Mouse (Mus musculus) CH12.LX (cell line): Measurements from ENCODE around the gene Stxbp3. TPM values are rescaled to one million over a fixed set of nuclear protein-coding genes. Genes with fewer than 3 reads are reported as not detected.
A peak's percentile ranks its signal among the peaks of the same experiment; 100 is the strongest.
"Not testable (repeated sequence)": the region's sequence is repeated elsewhere in the genome, so short reads cannot be mapped to it uniquely, and the experiment has no call there.

ENCODE experiments used
- DNase-seq: peaks from one replicate; pipeline ENCODE4 v3.0.0-alpha.2; 2013; ENCODE audit errors: extremely low read depth
- H3K27ac ChIP-seq: 2 replicates; pipeline ENCODE4 v1.5.1; 2012; ENCODE audit warnings: low read depth, mild to moderate bottlenecking, control low read depth, moderate library complexity; ENCODE audit not compliant: insufficient read depth
- H3K27me3 ChIP-seq: replicated peaks from 2 replicates; pipeline ENCODE3; 2012; ENCODE audit warnings: inconsistent platforms
- H3K36me3 ChIP-seq, 2 experiments: replicated peaks in 1 of 2; 2 replicates each; pipeline versions ENCODE3 to v1.6.1; 2012; ENCODE audit warnings: inconsistent platforms in 1 of 2, low read length in 1 of 2, mild to moderate bottlenecking in 1 of 2, mixed read lengths in 1 of 2, moderate library complexity in 1 of 2; ENCODE audit not compliant: control insufficient read depth in 1 of 2, insufficient read depth in 1 of 2
- H3K4me1 ChIP-seq, 2 experiments: 2 replicates each; pipeline ENCODE4 v1.6.1; 2012; ENCODE audit warnings: inconsistent platforms in 1 of 2, moderate library complexity in 1 of 2; ENCODE audit not compliant: insufficient read depth in 2 of 2, control insufficient read depth in 1 of 2
- H3K4me2 ChIP-seq: 2 replicates; pipeline ENCODE4 v1.6.1; 2012; ENCODE audit warnings: low read depth, mild to moderate bottlenecking, control low read depth; ENCODE audit not compliant: poor library complexity, insufficient read depth, severe bottlenecking
- H3K4me3 ChIP-seq, 3 experiments: fragments of 150-350 bp in 1 of 3; sonication (generic) in 1 of 3; replicated peaks in 1 of 3; 2 replicates each; pipeline versions ENCODE3 to v1.5.1; 2011 to 2012; ENCODE audit warnings: low read depth in 2 of 3, low read length in 2 of 3, mild to moderate bottlenecking in 2 of 3, moderate library complexity in 2 of 3, control low read depth in 1 of 3, improper control_type of control experiment in 1 of 3, inconsistent platforms in 1 of 3, mixed read lengths in 1 of 3; ENCODE audit not compliant: poor library complexity in 1 of 3
- H3K79me2 ChIP-seq: replicated peaks from 2 replicates; pipeline ENCODE4 v1.6.1; 2012; ENCODE audit warnings: mild to moderate bottlenecking, moderate library complexity; ENCODE audit not compliant: control insufficient read depth, poor library complexity, insufficient read depth, severe bottlenecking; ENCODE audit errors: extremely low read depth
- H3K9ac ChIP-seq: 2 replicates; pipeline ENCODE4 v1.6.1; 2012; ENCODE audit warnings: low read depth, mild to moderate bottlenecking, control low read depth, moderate library complexity; ENCODE audit not compliant: insufficient read depth
- H3K9me3 ChIP-seq: replicated peaks from 2 replicates; pipeline ENCODE3; 2012; ENCODE audit warnings: low read length, inconsistent platforms, mixed read lengths
- ETS1 ChIP-seq: conservative IDR thresholded peaks from 2 replicates; pipeline ENCODE4 v1.6.1; 2012; ENCODE audit warnings: low read depth, mild to moderate bottlenecking, inconsistent platforms, low read length, improper control_type of control experiment, moderate library complexity
- IRF4 ChIP-seq: IDR thresholded peaks from 2 replicates; pipeline ENCODE4 v1.6.1; 2014; ENCODE audit warnings: low read depth, mild to moderate bottlenecking, inconsistent platforms, low read length, improper control_type of control experiment
- MAFK ChIP-seq: IDR thresholded peaks from 2 replicates; pipeline ENCODE4 v1.6.1; 2011; ENCODE audit warnings: low read length, improper control_type of control experiment; ENCODE audit not compliant: insufficient replicate concordance
- MAZ ChIP-seq: IDR thresholded peaks from 2 replicates; pipeline ENCODE4 v1.6.1; 2012; ENCODE audit warnings: low read depth, mild to moderate bottlenecking, inconsistent platforms, low read length, improper control_type of control experiment, moderate library complexity
- POLR2A ChIP-seq: IDR thresholded peaks from 2 replicates; pipeline ENCODE4 v1.6.1; 2011; ENCODE audit warnings: low read depth, mild to moderate bottlenecking, improper control_type of control experiment, low read length
- ZC3H11A ChIP-seq: IDR thresholded peaks from 2 replicates; pipeline ENCODE4 v1.6.1; 2012; ENCODE audit warnings: low read depth, mild to moderate bottlenecking, inconsistent platforms, low read length, improper control_type of control experiment
- ZMIZ1 ChIP-seq: IDR thresholded peaks from 2 replicates; pipeline ENCODE4 v1.6.1; 2012; ENCODE audit warnings: low read depth, mild to moderate bottlenecking, inconsistent platforms, low read length, improper control_type of control experiment
- dilution Hi-C: fragments of 300-500 bp; cut with MboI; formaldehyde crosslinking; loops from 2 replicates; pipeline ENCODE4 v1.14.3; 2020; ENCODE audit warnings: low sequenced_read_pairs; ENCODE audit not compliant: extremely low pct_unique_long_range_greater_than_20kb, extremely low pct_ligation_motif_present
- in situ Hi-C: fragments of 300-500 bp; cut with MboI; formaldehyde crosslinking; loops from 3 replicates; pipeline ENCODE4 v1.14.3; 2019; ENCODE audit warnings: low sequenced_read_pairs, low pct_ligation_motif_present, low pct_unique_long_range_greater_than_20kb, mixed read lengths
- polyA plus RNA-seq: library from polyadenylated mRNA; unstranded; fragments of >175 nt; gene quantifications from 2 replicates; pipeline ENCODE4 v1.2.1, GENCODE M21; 2012; ENCODE audit warnings: low read depth; ENCODE audit not compliant: insufficient read length
- total RNA-seq, 2 experiments: library from RNA; depleted of rRNA; stranded (reverse); fragments of 300-350 nt in 1 of 2; fragments of >200 nt in 1 of 2; gene quantifications; 2 replicates each; pipeline ENCODE4 v1.2.3; 2012 to 2014

The Stxbp3 gene
- total and polyA plus RNA-seq, 3 experiments = 12.1 to 21.5 (median 14.4) TPM

GRCm38 (mm10) chr3:108885686-108886530 is 45.6 kb upstream of the Stxbp3 start:
- Histone ChIP-seq H3K9ac (peak overlapping the region; percentile 11; the same call in 1 of the 2 replicates), H3K9me3 (no peaks in the 10 kb centered on the region), H3K27ac (peak overlapping the region; percentile 51), H3K4me1 (peaks cover 19 to 74% of the 10 kb centered on the region in 2 experiments), H3K4me2 (peak overlapping the region; percentile 63), H3K4me3 (peak overlapping the region in 1 of 3 experiments; percentile 3), H3K27me3 (no peaks in the 10 kb centered on the region), H3K36me3 (no peaks in the 10 kb centered on the region), H3K79me2 (no peaks in the 10 kb centered on the region)
- in situ Hi-C loops = no loop called here
- dilution Hi-C loops = no loop called here
- DNase-seq = peak; percentile 55
- TF ChIP-seq IRF4 (peak; percentile 45; the same call in 1 of the 2 replicates), ETS1 (0 out of 2 replicates have a peak, but pooled peaks have one; percentile 12), ZMIZ1 (no peak), MAZ (peak; percentile 38; the same call in 1 of the 2 replicates)

GRCm38 (mm10) chr3:108884706-108885289 is 44.5 kb upstream of the Stxbp3 start:
- DNase-seq = no peak
- dilution Hi-C loops = no loop called here
- no peaks in the 10 kb centered on the region for H3K36me3 ChIP-seq
- no peak for TF ChIP-seq ZC3H11A
- TF ChIP-seq MAFK = 0 out of 2 replicates have a peak, but pooled peaks have one; percentile 17
- no peak overlapping the region for H3K4me2 ChIP-seq
- H3K4me1 ChIP-seq = peaks cover 29 to 83% of the 10 kb centered on the region in 2 experiments
- no peak overlapping the region for H3K9ac ChIP-seq
- H3K27ac ChIP-seq = no peak overlapping the region
- H3K4me3 ChIP-seq = no peak overlapping the region
- in situ Hi-C loops = no loop called here
- no peaks in the 10 kb centered on the region for H3K27me3 ChIP-seq
- H3K79me2 ChIP-seq = no peaks in the 10 kb centered on the region
- no peaks in the 10 kb centered on the region for H3K9me3 ChIP-seq

- in situ Hi-C loops = no loop called here
- Histone ChIP-seq H3K4me1 (peaks cover 28 to 85% of the 10 kb centered on the region in 2 experiments), H3K27me3 (no peaks in the 10 kb centered on the region), H3K79me2 (no peaks in the 10 kb centered on the region), H3K9me3 (no peaks in the 10 kb centered on the region), H3K27ac (no peak overlapping the region)
- no peak for DNase-seq
- peak; percentile 89 for TF ChIP-seq MAFK
- no peak for TF ChIP-seq POLR2A
- TF ChIP-seq, all 38 proteins: peak for 1
- H3K36me3 ChIP-seq = no peaks in the 10 kb centered on the region
- dilution Hi-C loops = no loop called here
- H3K4me2 ChIP-seq = no peak overlapping the region
- no peak overlapping the region for H3K9ac ChIP-seq
- H3K4me3 ChIP-seq = no peak overlapping the region
These were observed 42.7 kb upstream of the Stxbp3 start for GRCm38 (mm10) chr3:108883067-108883466.

- H3K4me2 ChIP-seq, H3K9ac ChIP-seq, H3K9me3 ChIP-seq, H3K27me3 ChIP-seq, H3K27ac ChIP-seq, in situ Hi-C loops, dilution Hi-C loops, H3K36me3 ChIP-seq, H3K4me3 ChIP-seq, DNase-seq, H3K79me2 ChIP-seq: not testable (repeated sequence)
- H3K4me1 ChIP-seq = peaks cover 28 to 78% of the 10 kb centered on the region in 2 experiments
These were observed 41.5 kb upstream of the Stxbp3 start for GRCm38 (mm10) chr3:108881873-108882272.
